Mouse (Mus musculus): ENCODE measurements around the gene Skida1.
"Not testable (repeated sequence)": the region's sequence is repeated elsewhere in the genome, so short reads cannot be mapped to it uniquely, and the experiment has no call there.

The Skida1 gene

GRCm38 (mm10) chr2:18048453-18049075, at the start of gene Skida1:
Gene Skida1, minus strand, starts transcription at chr2:18049051.
- no peak for DNase-seq (ENCODE audit: low spot score)

GRCm38 (mm10) chr2:18095804-18096203, 47.0 kb upstream of the Skida1 start:
- DNase-seq (ENCODE audit: low spot score) = no peak

- no peak for DNase-seq (ENCODE audit: low spot score)
Observed at GRCm38 (mm10) chr2:18094319-18094718, 45.5 kb upstream of the Skida1 start.

DNA sequence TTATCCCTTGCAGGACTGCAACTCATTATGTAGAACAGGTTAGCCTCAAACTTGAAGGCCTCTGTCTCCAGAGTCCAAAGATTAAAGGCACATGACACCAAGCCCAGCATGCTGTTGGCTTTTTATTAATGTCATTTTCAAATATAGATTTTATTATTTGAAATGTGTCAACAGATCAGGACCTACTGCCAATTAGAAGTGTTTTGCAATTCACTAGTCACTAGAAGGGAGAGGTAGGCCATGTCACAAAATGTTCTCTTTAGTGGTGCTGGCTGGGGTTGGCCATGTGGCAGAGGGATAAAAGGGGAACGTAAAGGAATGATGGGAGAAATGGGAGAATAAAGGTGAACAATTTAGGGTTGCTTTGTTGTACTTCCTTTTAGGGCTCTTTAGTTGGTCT, 45.0 kb upstream of the Skida1 start:
- no peak for DNase-seq (ENCODE audit: low spot score)

- not testable (repeated sequence) for DNase-seq (ENCODE audit: low spot score)
Observed at GRCm38 (mm10) chr2:18087695-18088094, 38.8 kb upstream of the Skida1 start.

DNA sequence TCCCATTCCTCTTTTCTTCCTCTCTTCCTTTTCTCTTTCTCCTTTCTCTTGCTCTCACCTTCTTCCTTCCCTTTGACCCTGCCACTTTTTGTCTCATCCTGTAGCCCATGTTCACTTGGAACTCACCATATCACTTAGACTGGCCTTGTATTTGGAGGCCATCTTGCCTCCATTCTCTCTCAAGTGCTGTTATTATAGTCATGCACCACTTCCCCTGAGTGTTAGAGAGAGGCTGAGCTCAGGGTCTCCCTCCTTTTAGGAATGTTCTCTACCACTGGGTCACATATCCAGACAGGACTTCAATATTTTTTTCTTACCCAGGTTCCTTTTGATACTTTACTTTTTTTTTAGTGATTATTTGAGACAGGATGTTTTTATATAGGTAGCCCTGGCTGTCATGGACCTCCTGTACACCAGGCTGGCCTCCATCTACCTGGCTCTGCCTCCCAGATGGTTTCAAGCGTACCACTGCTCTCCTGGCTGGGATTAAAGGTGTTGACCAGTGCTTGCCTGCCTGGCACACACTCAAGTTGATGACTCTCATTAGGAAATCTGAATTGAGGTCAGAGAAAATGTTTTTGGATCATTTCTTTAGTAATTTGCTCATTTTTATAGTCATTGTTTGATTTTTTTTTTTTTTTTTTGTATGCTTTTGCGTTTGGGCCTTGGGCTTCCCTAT, 31.5 kb upstream of the Skida1 start:
- DNase-seq (ENCODE audit: low spot score) = no peak

GRCm38 (mm10) chr2:18071947-18072346, 23.1 kb upstream of the Skida1 start:
- no peak for DNase-seq (ENCODE audit: low spot score)

DNA sequence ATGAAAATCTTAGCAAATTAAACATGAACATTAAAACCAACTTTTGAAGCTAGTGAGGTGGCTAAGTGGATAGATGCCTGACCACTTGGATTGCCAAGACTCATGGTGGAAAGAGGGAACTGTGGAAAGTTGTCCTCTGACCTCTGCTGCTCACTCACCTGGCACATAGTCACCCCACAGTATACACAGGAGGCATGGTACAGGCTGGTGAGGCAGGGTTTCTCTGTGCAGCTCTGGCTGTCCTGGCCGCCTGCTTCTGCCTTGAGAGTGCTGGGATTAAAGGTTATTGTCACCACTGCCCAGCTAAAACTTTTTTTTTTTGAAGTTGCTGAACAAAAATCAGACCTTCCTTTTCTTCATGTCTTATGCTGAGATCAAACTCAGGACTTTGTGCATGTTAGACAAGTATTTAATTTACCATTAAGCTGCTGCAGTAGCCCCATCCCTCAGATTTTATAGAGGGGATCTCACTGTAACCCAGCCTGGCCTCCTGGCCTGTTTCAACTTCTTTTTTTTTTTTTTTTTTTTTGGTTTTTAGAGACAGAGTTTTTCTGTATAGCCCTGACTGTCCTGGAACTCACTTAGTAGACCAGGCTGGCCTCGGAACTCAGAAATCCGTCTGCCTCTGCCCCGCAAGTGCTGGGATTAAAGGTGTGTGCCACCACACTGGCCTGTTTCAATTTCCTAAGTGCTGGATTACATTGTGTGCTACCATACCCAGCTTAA, 19.4 kb upstream of the Skida1 start:
- no peak for DNase-seq (ENCODE audit: low spot score)

DNA sequence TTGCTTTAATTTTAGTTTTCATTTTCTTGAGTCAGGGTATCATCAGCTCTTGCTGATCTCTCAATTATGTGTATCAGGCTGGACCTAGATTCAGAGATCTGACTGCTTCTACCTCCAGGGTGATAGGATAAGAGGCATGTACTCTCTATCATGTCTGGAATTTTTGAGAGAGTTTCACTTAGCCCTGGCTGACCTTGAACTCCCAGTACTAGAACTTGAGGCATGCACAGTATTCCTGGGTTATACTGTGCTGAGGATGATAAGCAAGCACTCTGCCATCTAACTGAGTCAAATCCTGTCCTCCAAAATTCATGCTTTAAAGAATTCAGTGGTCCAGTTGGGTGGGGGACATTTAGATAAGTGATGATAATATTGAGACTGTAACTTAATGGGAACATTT, 17.6 kb upstream of the Skida1 start:
- no peak for DNase-seq (ENCODE audit: low spot score)

DNA sequence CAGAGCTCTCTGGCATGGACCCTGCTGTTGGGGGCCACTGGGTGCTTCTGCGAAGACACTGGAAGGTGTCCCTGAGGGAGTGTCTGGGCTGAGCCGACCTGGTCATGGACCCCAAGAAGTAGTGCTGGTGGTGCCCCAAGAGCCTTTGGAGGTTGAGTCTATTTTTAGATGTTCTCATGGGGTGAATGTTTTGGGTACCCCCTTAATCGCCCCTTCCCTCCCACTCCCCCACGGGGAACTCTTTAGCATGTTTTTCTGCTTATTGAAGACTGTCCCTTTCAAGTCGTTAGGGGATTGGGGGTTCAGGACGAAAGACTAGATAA, 16.8 kb upstream of the Skida1 start:
- no peak for DNase-seq (ENCODE audit: low spot score)

DNA sequence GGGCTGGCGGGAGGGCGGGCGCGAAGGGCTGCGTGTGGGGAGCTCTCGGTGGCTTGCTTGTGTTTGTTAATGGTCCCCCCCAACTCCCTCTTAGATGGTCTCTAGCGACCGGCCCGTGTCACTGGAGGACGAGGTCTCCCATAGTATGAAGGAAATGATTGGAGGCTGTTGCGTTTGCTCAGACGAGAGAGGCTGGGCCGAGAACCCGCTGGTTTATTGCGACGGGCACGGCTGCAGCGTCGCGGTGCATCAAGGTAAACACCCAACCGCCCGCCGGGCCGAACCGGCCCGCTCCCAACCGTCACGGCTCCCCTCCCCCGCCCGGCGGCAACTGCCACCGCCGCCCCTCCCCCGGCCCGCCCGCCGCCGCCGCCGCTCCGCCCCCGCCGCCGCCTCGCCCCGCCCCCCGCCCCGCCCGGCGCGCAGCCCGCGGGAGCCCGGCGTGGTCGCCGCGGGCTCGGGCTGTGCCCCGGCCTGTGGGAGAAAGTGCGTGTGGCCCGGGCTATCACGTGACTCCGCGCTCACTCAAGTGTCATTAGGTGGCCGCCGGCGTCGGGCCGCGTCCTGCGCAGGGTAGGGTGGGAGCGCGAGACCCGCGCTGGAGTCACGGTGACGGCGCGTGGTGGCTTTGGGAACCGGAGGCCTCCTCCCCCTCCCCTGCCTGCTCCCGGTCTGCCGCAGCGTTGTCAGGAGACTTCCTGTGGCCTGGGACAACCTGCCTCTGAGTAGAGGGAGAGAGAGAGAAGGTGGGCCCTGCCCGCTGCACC, 16.3 kb upstream of the Skida1 start:
- no peak for DNase-seq (ENCODE audit: low spot score)

DNA sequence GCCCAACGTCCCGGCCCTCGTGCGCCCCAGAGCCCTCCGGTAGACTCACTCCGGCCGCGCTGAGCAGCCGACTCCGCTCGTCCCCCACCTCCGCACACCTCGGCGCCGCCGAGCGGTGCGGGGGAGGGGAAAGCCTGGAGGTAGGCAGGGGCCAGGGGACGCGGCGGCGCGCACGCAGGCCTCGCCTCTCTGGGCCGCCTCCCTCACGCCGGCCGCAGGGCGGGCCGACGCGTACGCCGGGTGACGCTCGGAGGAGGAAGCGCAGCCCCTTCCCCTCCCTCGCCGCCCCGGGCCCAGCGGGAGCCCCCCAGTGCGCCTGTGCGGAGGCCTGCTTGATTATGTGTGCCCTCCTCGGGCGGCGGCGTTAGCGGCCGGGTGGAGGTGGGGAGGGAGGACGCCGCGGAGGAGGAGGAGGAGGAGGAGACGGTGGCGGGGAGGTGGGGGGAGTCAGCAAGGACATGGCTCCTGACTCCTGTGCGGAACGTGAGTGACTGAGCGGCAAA, 15.6 kb upstream of the Skida1 start:
- no peak for DNase-seq (ENCODE audit: low spot score)

- no peak for DNase-seq (ENCODE audit: low spot score)
Observed at GRCm38 (mm10) chr2:18063763-18064251, 15.0 kb upstream of the Skida1 start.

- no peak for DNase-seq (ENCODE audit: low spot score)
Observed at GRCm38 (mm10) chr2:18060396-18060795, 11.5 kb upstream of the Skida1 start.

DNA sequence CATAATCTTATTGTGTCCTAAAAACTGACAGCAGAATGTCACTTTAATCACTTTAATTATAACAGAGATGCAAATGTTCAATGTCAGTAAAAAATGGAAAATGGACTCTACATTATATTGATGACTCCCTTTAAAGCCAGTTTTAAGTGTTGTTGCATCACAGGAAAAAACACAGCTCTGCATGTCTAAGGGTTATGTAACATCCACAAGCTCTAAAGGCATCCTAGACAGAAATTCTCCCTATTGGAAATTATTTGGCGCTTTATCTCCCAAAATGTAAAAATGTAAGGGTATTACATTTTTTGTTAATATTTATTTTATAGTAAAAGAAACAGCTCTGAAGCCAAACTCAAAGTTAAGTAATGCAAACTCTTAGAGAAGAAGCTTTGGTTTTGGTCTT, 11.0 kb upstream of the Skida1 start:
- no peak for DNase-seq (ENCODE audit: low spot score)

DNA sequence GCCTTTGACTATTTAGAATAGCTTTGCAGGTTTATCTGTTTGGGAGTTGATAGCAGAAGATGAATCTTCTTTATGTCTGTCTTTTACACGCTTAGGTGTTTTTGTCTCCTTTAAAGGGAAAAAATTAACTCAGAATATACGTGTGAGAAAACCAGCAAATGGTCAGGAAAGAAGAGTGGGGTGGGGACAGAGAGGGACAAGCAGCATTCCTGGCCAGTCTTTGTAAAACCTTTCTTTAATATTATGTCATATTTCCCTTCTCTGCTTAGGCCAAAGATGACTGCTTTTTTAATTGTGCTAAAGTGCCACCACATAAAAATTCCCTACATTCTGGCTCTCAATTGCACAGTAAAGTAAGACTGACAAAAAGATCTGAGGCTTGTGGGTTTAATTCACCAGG, 10.2 kb upstream of the Skida1 start:
- no peak for DNase-seq (ENCODE audit: low spot score)

DNA sequence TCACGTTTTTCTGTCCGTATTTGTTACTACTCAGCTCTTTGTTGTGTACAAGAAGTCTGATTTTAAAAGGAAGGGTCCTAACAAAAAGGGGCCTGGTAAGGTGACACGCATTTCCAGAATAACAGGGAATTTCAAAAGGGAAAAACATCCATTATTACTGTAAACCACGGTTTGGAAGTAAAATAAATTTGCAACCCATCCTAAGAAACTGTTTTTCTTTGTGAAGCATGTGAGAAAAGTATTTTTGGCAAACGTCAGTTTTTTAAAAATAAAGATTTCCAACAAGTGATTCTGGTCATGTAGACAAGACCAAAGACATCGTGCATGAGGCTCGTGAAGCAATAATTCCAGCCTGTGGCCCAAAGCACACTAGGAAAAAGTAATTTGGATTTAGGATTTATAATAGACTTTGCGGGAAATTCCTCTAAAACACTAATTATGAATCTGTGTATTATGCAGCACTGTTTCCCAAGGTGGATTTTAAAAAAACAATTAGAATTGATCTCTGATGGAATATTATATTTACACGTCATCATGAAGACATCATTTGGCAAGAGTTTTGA, 9.4 kb upstream of the Skida1 start:
- DNase-seq (ENCODE audit: low spot score) = no peak

GRCm38 (mm10) chr2:18057336-18058145, 8.7 kb upstream of the Skida1 start:
- DNase-seq (ENCODE audit: low spot score) = no peak

DNA sequence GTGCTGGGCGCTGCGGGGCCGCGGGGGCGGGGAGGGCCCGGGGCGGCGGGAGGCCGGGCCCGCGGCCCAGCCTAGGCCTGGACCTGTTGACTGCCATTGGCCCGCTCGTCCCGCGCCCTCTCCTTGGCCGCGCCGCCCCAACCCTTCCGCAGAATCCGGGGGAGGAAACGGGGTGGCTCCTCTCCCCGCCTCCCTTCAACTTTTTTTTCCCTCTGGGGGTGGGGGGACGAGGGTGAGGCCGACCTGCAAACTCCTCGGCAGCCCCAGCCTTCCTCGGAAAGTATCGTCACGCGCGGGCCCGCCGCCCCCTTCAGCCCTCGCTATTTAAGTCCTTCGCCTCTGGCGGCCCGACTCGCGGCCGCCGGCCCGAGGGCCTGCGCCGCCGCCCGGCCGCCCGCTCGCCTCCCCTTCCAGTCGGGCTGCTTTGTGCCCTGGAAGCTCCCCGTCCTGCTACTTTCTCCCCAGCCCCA, 8.0 kb upstream of the Skida1 start:
- DNase-seq (ENCODE audit: low spot score) = no peak

DNA sequence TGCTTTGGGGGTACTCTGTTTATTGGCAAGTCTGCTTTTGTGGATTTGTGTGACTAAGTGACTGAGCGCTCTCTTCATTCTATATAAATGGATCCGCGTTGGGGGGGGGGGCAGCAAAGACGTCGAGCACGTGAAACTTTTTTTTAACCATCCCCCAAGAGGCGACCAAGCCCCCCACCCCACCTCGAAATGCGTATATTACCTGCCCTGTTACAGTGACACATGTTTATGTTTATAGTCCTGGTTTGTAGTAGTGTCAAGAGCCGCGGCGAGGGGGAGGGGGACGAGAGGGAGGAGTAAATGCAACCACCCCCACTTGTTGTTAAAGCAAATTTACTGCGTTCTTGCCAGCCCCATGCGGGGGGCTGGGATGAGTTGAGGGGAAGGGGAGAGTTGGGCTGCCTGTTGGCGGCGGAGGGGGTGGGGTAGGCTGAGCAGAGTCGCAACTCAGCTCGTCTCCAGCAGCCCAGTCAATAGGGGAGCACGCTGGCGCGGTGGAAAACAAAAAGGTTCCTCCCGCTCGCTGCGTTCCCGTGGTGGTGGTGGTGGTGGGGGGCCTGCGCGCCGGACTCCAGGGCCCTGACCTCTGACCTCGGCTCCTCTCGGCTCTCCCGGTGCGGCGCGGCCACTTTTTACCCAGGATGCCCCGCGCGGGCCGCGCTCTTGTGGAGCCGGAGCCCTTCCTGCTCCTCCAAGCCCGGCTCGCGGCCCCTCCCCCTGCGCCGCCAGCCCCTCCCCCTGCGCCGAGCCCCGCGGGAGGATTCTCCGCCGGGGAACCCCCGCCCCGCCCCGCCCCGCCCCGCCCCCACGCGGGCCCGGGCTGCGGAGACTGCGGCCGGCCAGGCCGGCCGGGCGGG, 7.3 kb upstream of the Skida1 start:
- DNase-seq (ENCODE audit: low spot score) = no peak
